Mouse (Mus musculus) gastrocnemius, postnatal 4 days (tissue): Measurements from ENCODE around the gene Cdk12. TPM values are rescaled to one million over a fixed set of nuclear protein-coding genes. Genes with fewer than 3 reads are reported as not detected.

Source experiments
- DNase-seq, 2 experiments: peaks; one replicate each; pipeline ENCODE4 v3.0.0; 2021 to 2022; ENCODE audit warnings: low spot score in 2 of 2, mixed read lengths in 2 of 2
- total RNA-seq, 2 experiments: library from RNA; stranded (reverse); gene quantifications; 2 replicates each; pipeline ENCODE4 v1.2.3; 2021

Cdk12 gene
- total RNA-seq, 2 experiments from 2014 or later, result 28.5 to 31.0 TPM

GRCm38 (mm10) chr11:98247325-98247724, 44.5 kb downstream of the Cdk12 start:
- no peak for DNase-seq

- no peak for DNase-seq
Observed at GRCm38 (mm10) chr11:98253807-98254206, 50.9 kb downstream of the Cdk12 start.

GRCm38 (mm10) chr11:98260706-98261479, 58.0 kb downstream of the Cdk12 start:
- no peak for DNase-seq

GRCm38 (mm10) chr11:98265039-98265438, 62.2 kb downstream of the Cdk12 start:
- peak; percentile 43 to 66 for DNase-seq

DNA sequence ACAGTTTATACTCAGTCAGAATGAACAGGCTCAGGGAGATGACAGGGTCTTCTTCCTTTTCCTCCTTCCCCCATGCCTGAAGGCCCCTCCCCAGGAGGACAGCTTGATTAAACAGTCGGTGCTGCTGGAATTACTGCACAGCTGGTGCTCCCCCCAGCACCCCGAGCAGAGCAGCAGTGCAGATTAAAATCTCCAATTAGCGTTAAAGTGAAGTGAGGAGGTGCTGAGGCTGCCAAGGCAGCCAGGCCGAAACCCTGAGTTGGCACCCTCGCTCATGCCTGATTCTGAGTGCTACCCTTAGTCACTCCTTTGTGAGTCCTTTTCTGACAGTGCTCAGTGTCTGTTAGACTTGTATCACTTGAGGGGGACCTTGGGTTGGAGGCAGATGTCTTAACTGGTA, 63.0 kb downstream of the Cdk12 start:
- DNase-seq, result no peak

- DNase-seq, result no peak
Observed at GRCm38 (mm10) chr11:98266699-98267402, 64.0 kb downstream of the Cdk12 start.

DNA sequence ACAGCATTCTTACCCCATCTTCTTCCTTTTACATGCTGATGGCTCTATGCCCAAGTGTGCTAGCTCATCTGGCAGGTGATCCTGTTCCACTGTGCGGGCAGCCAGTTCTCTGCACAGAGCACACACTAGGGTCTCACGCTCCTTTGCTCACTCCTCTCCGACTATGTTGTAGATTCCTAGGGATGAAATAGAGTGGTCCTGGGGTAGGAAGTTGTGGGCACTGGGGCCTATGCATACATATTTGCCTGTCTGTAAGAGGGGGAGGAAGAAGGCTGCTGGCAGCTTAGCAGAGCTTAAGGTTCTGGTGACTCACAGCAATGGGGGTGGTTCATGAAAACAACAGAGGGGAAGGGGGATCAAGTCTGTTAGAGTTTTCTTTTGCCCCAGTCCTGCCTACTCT, 67.2 kb downstream of the Cdk12 start:
- DNase-seq, result no peak

- DNase-seq, result no peak
Observed at GRCm38 (mm10) chr11:98270466-98270865, 67.6 kb downstream of the Cdk12 start.

DNA sequence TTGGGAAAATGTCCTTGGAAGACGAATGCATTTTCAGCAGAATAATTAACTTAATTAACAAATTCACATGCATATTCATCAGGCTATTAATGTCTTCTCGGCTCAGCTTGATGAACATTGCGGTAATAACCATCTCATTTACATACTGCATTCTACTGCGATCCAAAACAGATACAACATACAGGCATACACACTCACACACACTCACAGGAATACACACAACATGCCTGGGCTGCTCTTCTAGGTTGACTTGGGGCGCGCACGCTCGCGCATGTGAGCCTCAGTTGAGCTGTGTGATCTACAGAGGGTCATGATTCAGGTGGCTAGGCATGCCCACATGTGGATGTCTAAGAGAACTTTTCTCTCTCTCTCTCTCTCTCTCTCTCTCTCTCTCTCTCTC, 80.9 kb downstream of the Cdk12 start:
- DNase-seq, result no peak

DNA sequence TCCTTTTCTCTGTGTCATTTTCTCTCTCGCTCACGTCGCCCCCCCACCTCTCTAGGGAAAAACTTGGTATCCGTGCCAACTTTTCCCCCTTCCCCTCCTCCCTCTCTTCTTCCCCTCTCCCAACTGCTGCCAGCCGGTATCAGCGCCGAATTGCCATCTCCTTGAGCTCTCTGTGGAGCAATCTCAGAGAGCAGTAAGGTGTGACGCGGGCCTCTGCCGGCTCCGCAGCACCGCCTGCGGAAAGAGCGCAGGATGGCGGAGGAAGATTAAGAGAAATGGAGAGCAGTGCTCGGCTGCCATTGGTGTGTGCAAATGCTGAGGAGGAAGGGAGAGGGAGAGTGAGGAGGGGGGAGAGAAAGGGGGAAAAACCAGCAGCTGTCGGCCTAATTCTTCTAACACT, 81.4 kb downstream of the Cdk12 start:
- no peak for DNase-seq

- no peak for DNase-seq
Observed at GRCm38 (mm10) chr11:98285368-98285767, 82.5 kb downstream of the Cdk12 start.

GRCm38 (mm10) chr11:98287531-98287930, 84.7 kb downstream of the Cdk12 start:
- no peak for DNase-seq

DNA sequence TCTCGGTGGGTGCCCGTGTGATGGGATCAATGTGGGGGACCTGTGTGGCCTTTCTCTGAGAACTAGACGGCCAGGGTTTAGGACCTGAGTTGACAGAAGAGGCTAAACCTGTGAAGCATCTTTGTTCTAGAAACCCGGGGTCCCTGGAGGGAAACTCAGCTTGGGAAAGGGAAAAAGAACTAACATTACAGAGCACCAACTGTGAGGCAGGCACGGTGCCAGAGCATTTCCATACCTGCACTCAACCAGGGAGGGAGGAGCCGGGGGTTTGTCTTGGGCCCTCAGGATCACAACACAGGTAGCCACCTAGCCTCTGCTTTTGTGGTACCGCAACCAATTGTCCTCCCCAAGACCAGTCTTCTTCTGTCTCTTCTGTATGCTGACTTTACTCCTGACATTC, 85.1 kb downstream of the Cdk12 start:
- no peak for DNase-seq

DNA sequence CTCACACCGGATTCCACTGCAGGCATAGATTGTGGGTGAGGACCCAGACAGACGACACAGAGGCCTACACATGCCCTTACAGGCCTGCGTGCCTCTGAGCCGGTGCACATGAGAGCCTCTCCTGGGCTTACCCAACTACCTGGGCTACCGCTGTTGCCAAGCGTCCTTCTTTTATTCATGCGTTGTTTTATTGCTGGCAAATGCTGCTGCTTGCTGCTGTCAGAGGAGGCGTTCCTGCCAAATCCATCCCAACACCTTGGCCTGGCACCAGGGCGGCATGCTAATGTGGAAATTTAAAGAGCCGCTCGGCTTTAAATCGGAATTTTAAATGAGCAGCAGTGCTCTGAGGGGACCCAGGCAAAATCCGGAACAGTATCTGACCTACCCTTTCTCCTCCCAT, 87.0 kb downstream of the Cdk12 start:
- no peak for DNase-seq

GRCm38 (mm10) chr11:98290906-98291305, 88.0 kb downstream of the Cdk12 start:
- no peak for DNase-seq

DNA sequence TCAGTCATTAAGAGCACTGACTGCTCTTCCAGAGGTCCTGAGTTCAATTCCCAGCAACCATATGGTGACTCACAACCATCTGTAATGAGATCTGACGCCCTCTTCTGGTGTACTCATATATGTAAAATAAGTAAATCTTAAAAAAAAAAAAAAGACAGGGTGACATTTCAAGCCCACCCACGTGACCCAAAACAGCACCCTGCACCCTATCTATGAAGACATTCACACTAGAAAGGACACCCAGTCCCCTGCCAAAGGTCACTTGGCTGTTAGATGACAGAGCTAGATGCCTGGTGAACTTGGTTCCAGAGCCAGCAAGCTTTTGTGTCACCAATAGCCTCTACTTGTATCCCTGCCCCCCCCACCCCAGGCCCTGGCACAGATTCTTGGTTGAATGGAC, 90.2 kb downstream of the Cdk12 start:
- DNase-seq, result no peak

GRCm38 (mm10) chr11:98294188-98295012, 91.5 kb downstream of the Cdk12 start:
- peak; percentile 46 to 67 for DNase-seq

GRCm38 (mm10) chr11:98295013-98295585, 92.2 kb downstream of the Cdk12 start:
- DNase-seq, result no peak

DNA sequence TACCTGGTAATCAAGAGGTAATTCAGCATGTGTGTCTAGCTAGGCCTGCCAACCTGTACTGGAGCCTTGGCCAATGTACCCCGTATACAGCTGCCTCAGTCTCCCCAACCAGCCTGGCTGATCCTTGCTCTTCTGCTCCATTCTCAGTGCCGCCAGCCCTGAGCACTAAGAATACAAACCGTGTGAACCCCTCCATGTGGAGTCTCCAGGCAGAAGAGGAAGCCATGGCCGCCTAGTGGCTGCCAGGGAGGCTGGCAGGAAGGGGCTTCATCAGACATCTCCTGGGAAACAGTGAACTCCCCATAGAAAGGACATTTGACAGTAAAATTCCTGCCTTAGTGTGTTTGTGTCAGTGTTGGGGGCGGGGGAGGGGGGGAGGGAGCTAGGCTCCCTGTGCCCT, 93.4 kb downstream of the Cdk12 start:
- no peak for DNase-seq

- no peak for DNase-seq
Observed at GRCm38 (mm10) chr11:98296916-98297315, 94.1 kb downstream of the Cdk12 start.

- DNase-seq, result no peak
Observed at GRCm38 (mm10) chr11:98297778-98298177, 94.9 kb downstream of the Cdk12 start.
